Mouse (Mus musculus): ENCODE data around the gene Gm21974. TPM values are rescaled to one million over a fixed set of nuclear protein-coding genes. Genes with fewer than 3 reads are reported as not detected.
"Not testable (repeated sequence)": the region's sequence is repeated elsewhere in the genome, so short reads cannot be mapped to it uniquely, and the experiment has no call there.

The Gm21974 gene
- total RNA-seq, 1 experiment from 2014 or later = not detected

DNA sequence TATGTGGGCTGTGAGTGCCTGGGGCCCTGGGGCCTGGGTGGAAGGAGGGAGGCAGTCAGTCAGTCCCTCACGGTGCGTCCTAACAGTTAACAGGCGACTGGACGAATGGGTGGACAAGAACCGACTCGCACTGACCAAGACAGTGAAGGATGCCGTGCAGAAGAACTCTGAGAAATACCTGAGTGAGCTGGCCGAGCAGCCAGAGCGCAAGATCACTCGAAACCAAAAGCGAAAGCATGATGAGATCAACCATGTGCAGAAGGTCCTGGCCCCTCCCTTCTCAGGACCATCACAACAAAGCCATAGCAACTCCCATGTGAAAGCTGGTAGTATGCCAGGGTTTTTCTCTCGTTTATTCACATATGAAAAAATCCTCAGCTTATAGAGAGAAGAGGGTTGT, 20.0 kb upstream of the Gm21974 start:
- DNase-seq = no peak

GRCm38 (mm10) chr7:127912938-127913337, 17.7 kb upstream of the Gm21974 start:
- no peak for DNase-seq

GRCm38 (mm10) chr7:127912190-127912871, 17.1 kb upstream of the Gm21974 start, which contains the start of gene Kat8:
Kat8 (plus strand) TSS chr7:127912516.
- DNase-seq = peak; percentile 88

- DNase-seq = no peak
These were observed 13.4 kb upstream of the Gm21974 start for GRCm38 (mm10) chr7:127908656-127909055.

DNA sequence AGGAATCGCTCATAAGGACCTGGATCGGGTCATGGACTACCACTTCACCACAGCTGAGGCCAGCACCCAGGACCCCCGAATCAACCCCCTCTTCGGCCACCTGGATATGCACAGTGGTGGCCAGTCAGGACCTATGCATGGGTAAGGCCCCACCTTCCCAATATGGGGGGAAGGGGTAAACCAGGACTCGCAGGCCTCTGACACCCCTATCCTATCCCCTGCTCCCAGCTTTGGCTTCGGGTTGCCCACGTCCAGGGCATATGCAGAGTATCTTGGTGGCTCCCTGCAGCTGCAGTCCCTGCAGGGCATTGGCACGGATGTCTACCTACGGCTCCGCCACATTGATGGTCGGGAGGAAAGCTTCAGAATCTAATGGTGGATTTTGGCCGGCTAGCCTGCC, 12.7 kb upstream of the Gm21974 start:
- no peak for DNase-seq

- peak; percentile 79 for DNase-seq
These were observed 8.9 kb upstream of the Gm21974 start, which contains the start of gene Bckdk for GRCm38 (mm10) chr7:127903971-127904796. Bckdk (plus strand) TSS chr7:127904082.

- DNase-seq = no peak
These were observed 6.5 kb upstream of the Gm21974 start for GRCm38 (mm10) chr7:127901772-127902171.

DNA sequence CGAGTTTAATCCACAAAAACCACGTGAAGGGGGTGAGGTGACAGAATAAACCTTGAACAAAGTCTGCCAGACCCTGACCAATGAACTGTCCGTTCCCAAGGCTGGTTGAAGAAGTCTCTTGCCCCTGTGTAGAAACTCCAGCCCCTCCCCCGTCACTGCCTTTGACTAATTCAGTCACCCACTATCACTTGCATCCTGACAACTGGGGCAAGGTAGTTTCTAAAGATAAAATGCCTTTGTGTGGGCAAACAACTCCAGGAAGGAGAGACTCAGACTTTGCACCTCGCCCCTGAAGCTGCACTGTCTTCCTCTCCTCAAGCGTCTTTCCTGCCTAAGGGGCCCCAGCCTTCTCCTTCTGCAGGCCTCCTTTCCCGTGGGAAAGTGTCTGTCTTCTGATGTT, 4.7 kb upstream of the Gm21974 start:
- DNase-seq = no peak

- DNase-seq = no peak
These were observed 3.1 kb upstream of the Gm21974 start for GRCm38 (mm10) chr7:127898179-127898956.

GRCm38 (mm10) chr7:127897542-127897941, 2.3 kb upstream of the Gm21974 start:
- DNase-seq = no peak

DNA sequence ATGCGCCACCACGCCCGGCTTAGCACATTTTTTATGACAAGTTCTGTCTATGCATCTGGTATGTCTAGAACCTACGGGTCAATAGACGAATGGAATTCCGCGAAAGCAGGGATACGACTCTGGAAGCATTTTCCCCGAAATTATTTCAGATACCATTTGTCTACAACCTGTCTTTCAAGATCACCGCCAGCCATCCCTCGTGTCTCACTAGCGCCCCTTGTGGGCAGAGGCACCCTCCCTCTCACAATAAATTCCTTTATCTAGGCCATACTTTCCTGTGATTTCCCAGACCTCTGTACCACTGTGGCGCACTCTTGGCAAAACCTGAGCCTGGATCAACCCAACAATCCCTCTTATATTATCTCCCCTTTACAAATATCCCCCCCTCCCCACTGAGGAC, 1.1 kb upstream of the Gm21974 start:
- peak; percentile 52 for DNase-seq

- not testable (repeated sequence) for DNase-seq
These were observed 637 bp upstream of the Gm21974 start for GRCm38 (mm10) chr7:127895891-127896290.

GRCm38 (mm10) chr7:127894480-127894879, 774 bp downstream of the Gm21974 start:
- DNase-seq = no peak

GRCm38 (mm10) chr7:127890798-127891197, 4.5 kb downstream of the Gm21974 start, which contains the start of gene Prss53:
Prss53 (minus strand) TSS chr7:127890970.
- no peak for DNase-seq

GRCm38 (mm10) chr7:127888821-127889220, 6.4 kb downstream of the Gm21974 start:
- no peak for DNase-seq

GRCm38 (mm10) chr7:127887781-127888180, 7.5 kb downstream of the Gm21974 start:
- no peak for DNase-seq

GRCm38 (mm10) chr7:127887191-127887590, 8.1 kb downstream of the Gm21974 start:
- no peak for DNase-seq

DNA sequence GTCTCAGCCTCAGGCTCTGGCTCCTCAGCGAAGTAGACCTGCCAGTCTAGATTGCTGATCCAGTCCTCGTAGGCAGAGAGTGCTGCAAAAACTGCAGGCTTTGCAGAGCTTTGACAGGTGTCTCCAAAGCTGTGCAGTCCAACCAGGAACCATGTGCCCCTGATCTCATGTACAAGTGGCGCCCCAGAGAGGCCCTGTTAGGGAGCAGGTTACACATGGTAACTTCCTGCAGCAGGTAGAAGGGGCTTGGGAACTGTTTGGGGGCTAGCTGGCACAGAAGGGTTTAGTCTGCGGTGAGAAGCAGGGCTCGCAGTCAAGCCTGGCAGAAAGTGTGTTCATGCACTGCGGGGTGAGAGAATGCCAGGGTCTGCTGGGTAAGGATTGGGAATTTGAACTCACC, 8.7 kb downstream of the Gm21974 start:
- no peak for DNase-seq

GRCm38 (mm10) chr7:127885951-127886350, 9.3 kb downstream of the Gm21974 start:
- no peak for DNase-seq

DNA sequence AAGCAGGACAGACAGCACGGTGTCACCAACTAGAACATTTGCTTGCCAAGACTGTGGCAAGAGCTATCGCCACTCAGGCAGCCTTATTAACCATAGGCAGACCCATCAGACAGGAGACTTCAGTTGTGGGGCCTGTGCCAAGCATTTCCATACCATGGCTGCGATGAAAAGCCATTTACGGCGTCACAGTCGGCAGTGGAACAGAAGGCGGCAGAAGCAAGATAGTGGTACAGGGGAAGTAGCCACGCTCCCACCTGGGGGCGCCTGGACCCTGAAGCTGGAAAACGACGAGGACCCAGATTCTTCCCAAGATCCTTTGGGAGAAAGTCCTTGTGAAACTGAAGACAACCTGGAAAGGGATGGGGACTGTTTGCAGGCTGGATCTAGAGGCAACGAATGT, 14.8 kb downstream of the Gm21974 start:
- DNase-seq = no peak

- no peak for DNase-seq
These were observed 16.0 kb downstream of the Gm21974 start for GRCm38 (mm10) chr7:127879301-127879700.
